Mouse (Mus musculus) spleen, postnatal 36 days (tissue): ENCODE measurements around the gene Gm49396.

Experiments
- DNase-seq, 2 experiments: peaks; one replicate each; pipeline ENCODE4 v3.0.0; 2022; ENCODE audit warnings: low spot score in 2 of 2, mixed read lengths in 1 of 2

Gm49396 gene

GRCm38 (mm10) chr7:30610043-30610442, 46.9 kb downstream of the Gm49396 start:
- no peak for DNase-seq

GRCm38 (mm10) chr7:30612654-30613402, 49.7 kb downstream of the Gm49396 start, which contains the start of gene Upk1a:
Gene Upk1a (minus strand): TSS chr7:30612847.
- DNase-seq: no peak

DNA sequence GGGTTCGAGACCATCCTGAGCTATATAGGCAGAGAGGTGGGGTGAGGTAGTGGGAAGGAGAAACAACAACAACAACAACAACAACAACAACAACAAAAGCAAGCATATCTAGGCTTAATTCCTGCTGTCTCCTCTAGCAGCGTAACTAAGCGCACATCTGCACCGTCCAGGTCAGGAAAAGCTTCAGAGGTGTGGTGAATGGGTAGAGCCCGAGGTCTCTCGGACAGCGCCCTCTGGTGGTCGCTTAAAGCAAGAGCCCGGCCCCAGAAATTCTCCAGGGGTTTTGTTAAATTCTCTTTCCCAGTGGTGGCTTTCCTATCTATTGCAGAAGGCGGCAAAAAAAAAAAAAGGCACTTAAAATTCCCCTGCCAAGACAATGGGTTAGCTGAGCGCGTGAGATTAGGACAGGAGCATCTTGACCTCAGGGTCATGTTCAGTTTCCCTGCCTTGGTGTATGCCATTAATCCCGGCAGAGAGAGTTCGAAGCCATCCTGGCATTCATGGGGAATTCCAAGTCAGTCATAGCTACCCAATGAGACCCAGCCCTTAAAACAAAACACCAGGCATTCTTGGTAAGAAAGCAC, 50.5 kb downstream of the Gm49396 start:
- DNase-seq: peak; percentile 21 to 43

GRCm38 (mm10) chr7:30614454-30614853, 51.3 kb downstream of the Gm49396 start:
- DNase-seq: no peak

DNA sequence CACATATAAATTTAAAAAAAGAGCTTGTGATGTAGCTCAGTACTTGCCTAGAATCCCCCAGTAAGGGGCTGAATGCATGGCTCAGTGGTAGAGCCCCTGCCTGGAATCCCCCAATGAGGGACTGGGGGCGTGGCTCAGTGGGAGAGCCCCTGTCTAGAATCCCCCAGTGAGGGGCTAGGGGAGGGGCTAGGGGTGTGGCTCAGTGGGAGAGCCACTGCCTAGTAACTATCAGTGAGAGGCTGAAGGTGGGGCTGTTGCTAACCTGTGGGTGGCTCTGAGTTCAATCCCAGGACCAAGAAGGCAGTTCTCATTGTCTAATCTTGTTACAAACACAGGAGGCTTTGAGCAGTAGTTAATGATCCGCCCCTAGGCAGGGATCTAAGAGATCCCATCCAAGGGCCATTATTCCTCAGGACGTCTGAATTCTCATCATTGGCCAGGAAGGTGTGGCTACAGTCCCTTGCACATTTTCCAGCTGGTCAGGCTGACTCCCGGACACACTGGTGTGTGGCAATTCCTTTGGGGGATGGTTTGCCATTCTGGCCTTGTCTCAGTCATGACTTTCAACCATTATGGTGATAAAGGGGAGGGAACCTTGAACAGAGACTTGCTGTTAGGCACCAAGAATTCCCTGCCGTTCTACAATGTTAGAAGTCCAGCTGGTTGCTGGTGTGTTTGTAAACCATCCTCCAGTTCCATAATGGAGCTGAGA, 52.1 kb downstream of the Gm49396 start:
- DNase-seq: no peak
